Mouse (Mus musculus) liver, embryonic 11.5 days (tissue): ENCODE measurements around the gene Slc6a12. TPM values are rescaled to one million over a fixed set of nuclear protein-coding genes. Genes with fewer than 3 reads are reported as not detected.

ENCODE experiments used
- ATAC-seq: fragments of 200-750 bp; cut with Nextera tagmentation; replicated peaks from 2 replicates; pipeline ENCODE4 v1.8.0; 2017; ENCODE audit warnings: moderate number of reproducible peaks, mild to moderate bottlenecking, moderate TSS enrichment, moderate library complexity; ENCODE audit not compliant: low FRiP score
- DNase-seq: peaks from one replicate; pipeline ENCODE4 v3.0.0-alpha.2; 2017; ENCODE audit warnings: low spot score
- H3K27ac ChIP-seq: fragments of 300-500 bp; sonication (generic); 2 replicates; pipeline ENCODE4 v1.5.1; 2014; ENCODE audit warnings: mild to moderate bottlenecking, low read depth, low read length, control low read depth
- H3K27me3 ChIP-seq: fragments of 300-500 bp; sonication (generic); replicated peaks from 2 replicates; pipeline ENCODE4 v1.6.1; 2014; ENCODE audit warnings: low read length, mixed read lengths; ENCODE audit not compliant: control insufficient read depth, insufficient read depth
- H3K36me3 ChIP-seq: fragments of 300-500 bp; sonication (generic); 2 replicates; pipeline ENCODE4 v1.6.1; 2014; ENCODE audit warnings: mild to moderate bottlenecking, low read length, moderate library complexity, mixed read lengths; ENCODE audit not compliant: control insufficient read depth, insufficient read depth
- H3K4me1 ChIP-seq: fragments of 300-500 bp; sonication (generic); replicated peaks from 2 replicates; pipeline ENCODE4 v1.6.1; 2014; ENCODE audit warnings: low read length, mixed read lengths; ENCODE audit not compliant: control insufficient read depth, insufficient read depth
- H3K4me2 ChIP-seq: fragments of 300-500 bp; sonication (generic); 2 replicates; pipeline ENCODE4 v1.6.1; 2014; ENCODE audit warnings: mild to moderate bottlenecking, control low read depth, moderate library complexity
- H3K4me3 ChIP-seq: fragments of 300-500 bp; sonication (generic); 2 replicates; pipeline ENCODE4 v1.5.1; 2014; ENCODE audit warnings: low read depth, low read length, control low read depth
- H3K9ac ChIP-seq: fragments of 300-500 bp; sonication (generic); 2 replicates; pipeline ENCODE4 v1.6.1; 2014; ENCODE audit warnings: low read depth, low read length, control low read depth
- H3K9me3 ChIP-seq: fragments of 300-500 bp; sonication (generic); 2 replicates; pipeline ENCODE4 v1.6.1; 2016; ENCODE audit warnings: low read length, inconsistent platforms, mixed read lengths; ENCODE audit not compliant: control insufficient read depth
- WGBS: fragments of 180-500 bp; shearing (Covaris S2); extraction: QIAGEN DNeasy Blood & Tissue Kit; methylation state at CpG from one replicate; pipeline ENCODE4 v1.1.7; 2014; 5-methylcytosine and 5-hydroxymethylcytosine counted together
- microRNA-seq: library from miRNA; unstranded; fragments of <30 nt; microRNA quantifications from one replicate; pipeline ENCODE4, GENCODE M21; 2017; ENCODE audit warnings: borderline number of aligned reads
- polyA plus RNA-seq: library from polyadenylated mRNA; unstranded; fragments of >200 nt; fragmentation: Nextera tagmentation; extraction: Ambion mirVana; gene quantifications from 2 replicates; pipeline ENCODE4 v1.2.1, GENCODE M21; 2014

Gene Slc6a12
- polyA plus RNA-seq, 1 experiment from 2014 or later, result 1.1 TPM

- Histone ChIP-seq H3K4me1 (no peaks in the 10 kb centered on the region), H3K36me3 (no peaks in the 10 kb centered on the region), H3K9me3 (no peaks in the 10 kb centered on the region), H3K27me3 (peaks cover 24% of the 10 kb centered on the region), H3K4me3 (no peak overlapping the region), H3K9ac (no peak overlapping the region), H3K4me2 (no peak overlapping the region), H3K27ac (no peak overlapping the region)
- ATAC-seq (no peak), DNase-seq (no peak)
- 47% methylated on average over 5 of the region's 5 CpGs for WGBS
Observed at GRCm38 (mm10) chr6:121407571-121408011, 64.7 kb downstream of the Slc6a12 start.

- ATAC-seq (no peak), DNase-seq (no peak)
- Histone ChIP-seq H3K4me3 (peak overlapping the region; percentile 15; the same call in 1 of the 2 replicates), H3K4me1 (no peaks in the 10 kb centered on the region), H3K27me3 (peaks cover 50% of the 10 kb centered on the region), H3K9me3 (no peaks in the 10 kb centered on the region), H3K27ac (no peak overlapping the region), H3K9ac (no peak overlapping the region), H3K36me3 (no peaks in the 10 kb centered on the region), H3K4me2 (peak overlapping the region; percentile 43)
- WGBS, result 3% methylated on average over 46 of the region's 46 CpGs
Observed at GRCm38 (mm10) chr6:121412558-121413297, 69.9 kb downstream of the Slc6a12 start.

Small RNA genes lying within 50 kb of the gene (microRNA-seq; reads per million reads assigned to microRNA genes)
- not detected for gene Gm24855

Other genes with a start within 250 kb of the Slc6a12 start
- 16.6 and 20.2 TPM in 2 replicates for gene Mical3, start 212.1 kb upstream of the Slc6a12 start, polyA plus RNA-seq
- 6.0 and 6.3 TPM in 2 replicates for gene Pex26, start 159.4 kb upstream of the Slc6a12 start, polyA plus RNA-seq
- 10.5 and 11.5 TPM in 2 replicates for gene Tuba8, start 132.4 kb upstream of the Slc6a12 start, polyA plus RNA-seq
- gene Usp18, start 97.2 kb upstream of the Slc6a12 start, polyA plus RNA-seq, result 3.6 and 5.5 TPM in 2 replicates
- 17.6 and 18.7 TPM in 2 replicates for gene Slc6a13, start 42.8 kb upstream of the Slc6a12 start, polyA plus RNA-seq
- 0.03 TPM in 1 of 2 replicates, not detected in the other for gene Iqsec3, start 130.6 kb downstream of the Slc6a12 start, polyA plus RNA-seq